Mouse (Mus musculus) erythroblast, embryonic 14.5 days (primary cell): ENCODE results near the gene Plagl1. TPM values are rescaled to one million over a fixed set of nuclear protein-coding genes. Genes with fewer than 3 reads are reported as not detected.

Source experiments
- H3K27me3 ChIP-seq: 2 replicates; pipeline ENCODE4 v1.6.1; 2012; ENCODE audit warnings: inconsistent platforms; ENCODE audit not compliant: control insufficient read depth
- H3K36me3 ChIP-seq: 2 replicates; pipeline ENCODE4 v1.6.1; 2012; ENCODE audit warnings: mild to moderate bottlenecking, inconsistent platforms; ENCODE audit not compliant: control insufficient read depth
- H3K4me1 ChIP-seq: 2 replicates; pipeline ENCODE4 v1.6.1; 2012; ENCODE audit warnings: inconsistent platforms; ENCODE audit not compliant: control insufficient read depth
- H3K4me3 ChIP-seq: replicated peaks from 2 replicates; pipeline ENCODE3; 2012; ENCODE audit warnings: moderate library complexity, mild to moderate bottlenecking, inconsistent platforms
- H3K9me3 ChIP-seq: 2 replicates; pipeline ENCODE4 v1.6.1; 2012; ENCODE audit warnings: low read length, inconsistent platforms, mixed read lengths; ENCODE audit not compliant: control insufficient read depth
- GATA1 ChIP-seq: IDR thresholded peaks from 2 replicates; pipeline ENCODE4 v1.6.1; 2012; ENCODE audit warnings: low read length, inconsistent platforms, mixed read lengths
- TAL1 ChIP-seq: IDR thresholded peaks from 3 replicates; pipeline ENCODE4 v1.6.1; 2012; ENCODE audit warnings: low read length, inconsistent platforms, mixed read lengths
- polyA plus RNA-seq: library from polyadenylated mRNA; stranded (reverse); fragments of >175 nt; gene quantifications from 2 replicates; pipeline ENCODE4 v1.2.3, GENCODE M21; 2012

Gene Plagl1
- polyA plus RNA-seq, 1 experiment = 0.02 TPM

DNA sequence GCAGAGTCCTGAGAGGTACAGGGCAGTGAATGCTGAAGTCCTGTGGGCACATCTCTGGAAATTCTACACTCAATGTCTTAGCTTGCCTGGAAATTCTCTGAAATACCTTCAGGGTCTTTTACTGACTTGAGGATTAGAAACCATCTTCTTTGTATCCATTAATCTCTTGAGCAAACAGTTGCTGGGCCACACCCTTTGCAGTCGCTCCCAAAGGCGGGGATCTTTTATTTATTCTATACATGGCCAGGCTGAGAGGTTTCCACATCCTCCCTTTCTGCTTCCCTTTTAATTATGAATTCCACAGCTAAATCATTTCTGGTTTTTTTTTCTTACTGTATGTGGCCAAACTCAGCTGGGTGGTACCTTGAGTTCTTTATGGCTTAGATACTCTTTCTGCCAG lies 80.1 kb downstream of the Plagl1 start:
- Histone ChIP-seq H3K27me3 (no peaks in the 10 kb centered on the region), H3K4me1 (no peaks in the 10 kb centered on the region), H3K36me3 (no peaks in the 10 kb centered on the region), H3K9me3 (no peaks in the 10 kb centered on the region), H3K4me3 (no peak overlapping the region)
- TF ChIP-seq TAL1 (no peak), GATA1 (no peak)

DNA sequence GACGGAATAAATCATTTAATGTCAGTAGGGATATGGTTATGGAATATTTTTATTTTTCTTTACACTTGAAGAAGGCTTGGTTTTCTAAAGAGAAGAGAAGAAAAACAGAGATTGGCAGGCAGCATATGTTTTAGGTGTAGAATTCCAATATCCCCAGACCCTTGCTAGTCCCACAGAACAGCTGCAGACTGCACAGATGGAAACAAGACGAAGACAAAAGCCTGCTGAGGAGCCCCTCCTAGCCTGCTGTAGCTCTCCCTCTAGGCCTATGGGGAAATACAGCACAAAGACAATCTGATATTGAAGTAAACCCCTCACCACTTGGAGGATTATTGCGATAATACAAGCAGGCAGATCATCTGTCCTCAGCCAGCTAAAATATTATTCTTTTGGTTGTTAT lies 90.1 kb downstream of the Plagl1 start:
- no peaks in the 10 kb centered on the region for H3K4me1 ChIP-seq
- no peaks in the 10 kb centered on the region for H3K27me3 ChIP-seq
- no peaks in the 10 kb centered on the region for H3K9me3 ChIP-seq
- H3K36me3 ChIP-seq = no peaks in the 10 kb centered on the region
- TF ChIP-seq TAL1 (no peak), GATA1 (no peak)
- H3K4me3 ChIP-seq = no peak overlapping the region

DNA sequence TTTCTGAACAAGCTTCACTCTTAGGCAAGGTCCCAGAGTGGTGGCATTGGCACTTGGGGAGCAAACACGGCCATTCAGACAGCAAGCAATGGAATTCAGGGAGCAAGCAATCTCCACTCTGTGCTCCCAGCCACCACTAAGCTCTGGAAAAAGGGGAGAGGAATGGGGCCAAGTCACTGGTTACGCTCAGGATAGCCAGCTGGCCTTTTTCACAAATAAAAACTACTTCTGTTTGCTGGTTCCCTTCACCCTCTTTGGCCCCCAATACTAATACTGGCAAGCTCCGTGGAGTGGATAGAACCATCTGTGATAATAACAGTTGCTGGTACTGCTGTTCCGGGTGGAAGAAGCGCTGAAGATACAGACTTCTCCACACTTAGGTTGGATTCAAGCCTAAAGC lies 91.0 kb downstream of the Plagl1 start:
- Histone ChIP-seq H3K36me3 (no peaks in the 10 kb centered on the region), H3K4me1 (no peaks in the 10 kb centered on the region), H3K27me3 (no peaks in the 10 kb centered on the region), H3K4me3 (no peak overlapping the region), H3K9me3 (no peaks in the 10 kb centered on the region)
- TF ChIP-seq GATA1 (no peak), TAL1 (no peak)

DNA sequence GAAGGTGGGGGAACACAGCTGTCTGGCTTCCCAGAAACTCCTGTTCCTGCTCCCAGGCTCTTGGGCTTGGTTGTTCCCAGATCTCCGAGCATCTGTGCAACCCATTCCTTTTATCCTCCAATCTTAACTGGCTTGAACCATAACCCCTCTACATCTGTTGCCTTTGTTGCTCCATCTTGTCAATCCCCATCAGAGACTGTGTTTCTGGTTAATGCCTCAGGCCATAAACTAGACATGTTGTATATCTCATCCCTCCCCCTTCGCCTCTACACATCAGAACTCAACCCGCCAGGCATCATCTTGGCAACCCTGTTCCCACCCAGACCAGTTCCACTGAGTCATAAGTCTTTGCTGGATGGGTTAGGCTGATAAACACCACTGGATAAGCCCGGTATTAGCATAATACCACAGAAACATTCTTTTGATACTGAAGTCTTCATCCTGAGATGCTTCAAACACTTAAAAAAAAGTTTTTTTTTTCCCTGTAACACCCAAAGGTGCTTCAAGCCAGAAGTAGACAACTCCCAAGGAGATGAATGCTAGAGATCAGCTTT lies 92.6 kb downstream of the Plagl1 start:
- Histone ChIP-seq H3K27me3 (no peaks in the 10 kb centered on the region), H3K4me1 (no peaks in the 10 kb centered on the region), H3K36me3 (no peaks in the 10 kb centered on the region), H3K4me3 (no peak overlapping the region), H3K9me3 (no peaks in the 10 kb centered on the region)
- TF ChIP-seq GATA1 = no peak
- TF ChIP-seq TAL1 = no peak

DNA sequence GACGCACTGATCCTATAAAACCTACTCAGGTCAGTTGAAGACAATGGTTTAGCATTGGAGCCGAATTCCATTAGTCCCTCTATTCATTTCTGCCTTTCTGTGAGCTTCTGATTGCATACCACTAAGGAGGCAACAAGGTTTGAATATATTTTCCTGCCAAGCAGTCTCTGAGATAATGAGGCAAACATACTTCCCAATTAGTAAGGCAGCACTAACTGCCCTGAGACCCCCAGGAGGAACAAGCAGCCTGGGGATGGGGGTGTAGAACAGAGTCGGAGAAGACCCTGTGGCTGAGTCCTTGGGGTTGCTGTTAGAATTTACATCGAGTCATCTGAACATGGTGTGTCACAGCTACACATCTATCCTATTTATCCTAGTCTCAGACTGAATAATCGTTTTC lies 95.1 kb downstream of the Plagl1 start:
- TF ChIP-seq TAL1 (no peak), GATA1 (no peak)
- Histone ChIP-seq H3K9me3 (no peaks in the 10 kb centered on the region), H3K4me3 (no peak overlapping the region), H3K4me1 (no peaks in the 10 kb centered on the region), H3K36me3 (no peaks in the 10 kb centered on the region), H3K27me3 (no peaks in the 10 kb centered on the region)

DNA sequence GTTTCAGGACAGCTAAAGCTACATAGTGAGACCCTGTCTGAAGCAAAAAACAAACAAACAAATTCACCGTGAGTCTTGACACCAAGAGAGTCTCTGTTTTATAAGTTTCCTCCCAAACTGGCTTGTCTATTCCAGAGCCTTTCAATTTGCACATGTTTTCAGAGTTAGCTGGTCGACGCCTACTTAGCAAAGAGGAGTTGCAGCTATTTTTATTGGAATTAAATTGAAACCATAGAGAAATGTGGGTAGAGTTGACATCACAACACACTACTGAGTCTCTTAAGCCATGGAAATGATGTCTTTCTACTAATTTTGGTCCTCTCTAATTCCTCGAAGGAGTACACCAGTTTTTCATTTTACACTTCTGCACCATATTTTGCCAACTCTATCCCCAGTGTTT lies 100.6 kb downstream of the Plagl1 start:
- H3K4me1 ChIP-seq = peaks cover 1% of the 10 kb centered on the region; the same call in 1 of the 2 replicates
- no peak overlapping the region for H3K4me3 ChIP-seq
- no peaks in the 10 kb centered on the region for H3K36me3 ChIP-seq
- TF ChIP-seq GATA1 (no peak), TAL1 (no peak)
- H3K9me3 ChIP-seq = no peaks in the 10 kb centered on the region
- H3K27me3 ChIP-seq = no peaks in the 10 kb centered on the region

DNA sequence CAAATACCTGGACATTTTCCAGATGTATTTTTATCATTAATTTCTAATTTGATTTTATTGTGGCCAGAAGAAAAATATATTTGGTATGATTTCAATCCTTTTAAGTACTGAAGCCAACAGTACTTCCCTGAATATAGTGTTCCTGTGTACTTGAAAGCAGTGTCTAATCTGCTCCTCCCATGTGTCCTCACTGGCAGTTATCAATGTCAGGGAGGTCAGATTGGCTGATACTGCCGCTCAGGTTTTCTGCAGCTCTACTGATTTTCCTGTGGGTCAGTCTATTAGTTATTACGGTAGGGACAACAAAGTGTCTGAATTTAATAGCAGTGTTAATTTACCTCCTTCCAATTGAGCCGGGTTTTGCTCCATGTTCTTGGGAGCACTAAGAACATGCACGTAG lies 101.7 kb downstream of the Plagl1 start:
- Histone ChIP-seq H3K27me3 (no peaks in the 10 kb centered on the region), H3K9me3 (no peaks in the 10 kb centered on the region), H3K4me3 (no peak overlapping the region), H3K36me3 (no peaks in the 10 kb centered on the region), H3K4me1 (peaks cover 1% of the 10 kb centered on the region; the same call in 1 of the 2 replicates)
- no peak for TF ChIP-seq GATA1
- TF ChIP-seq TAL1 = no peak

DNA sequence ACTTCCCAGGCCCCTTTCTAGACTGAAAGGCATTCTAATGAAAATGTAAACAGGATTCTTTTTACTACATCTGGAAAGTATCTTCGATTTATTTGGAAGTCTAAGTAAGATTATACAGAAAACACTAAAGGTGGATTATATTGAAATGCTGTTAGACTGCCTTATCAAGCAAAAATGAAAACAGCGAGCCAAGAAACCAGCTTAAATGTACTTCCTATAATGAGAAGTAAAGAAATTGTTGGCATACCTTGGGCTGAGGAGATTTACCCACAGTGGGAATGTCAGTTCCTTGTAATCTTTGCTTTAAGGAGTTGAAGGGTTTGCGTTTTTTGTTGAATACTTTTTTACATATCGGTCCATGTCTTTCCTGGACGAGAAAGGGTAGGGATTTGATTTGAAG lies 108.2 kb downstream of the Plagl1 start:
- no peaks in the 10 kb centered on the region for H3K9me3 ChIP-seq
- H3K4me1 ChIP-seq = no peaks in the 10 kb centered on the region
- no peaks in the 10 kb centered on the region for H3K36me3 ChIP-seq
- no peaks in the 10 kb centered on the region for H3K27me3 ChIP-seq
- TF ChIP-seq GATA1 (no peak), TAL1 (no peak)
- no peak overlapping the region for H3K4me3 ChIP-seq

DNA sequence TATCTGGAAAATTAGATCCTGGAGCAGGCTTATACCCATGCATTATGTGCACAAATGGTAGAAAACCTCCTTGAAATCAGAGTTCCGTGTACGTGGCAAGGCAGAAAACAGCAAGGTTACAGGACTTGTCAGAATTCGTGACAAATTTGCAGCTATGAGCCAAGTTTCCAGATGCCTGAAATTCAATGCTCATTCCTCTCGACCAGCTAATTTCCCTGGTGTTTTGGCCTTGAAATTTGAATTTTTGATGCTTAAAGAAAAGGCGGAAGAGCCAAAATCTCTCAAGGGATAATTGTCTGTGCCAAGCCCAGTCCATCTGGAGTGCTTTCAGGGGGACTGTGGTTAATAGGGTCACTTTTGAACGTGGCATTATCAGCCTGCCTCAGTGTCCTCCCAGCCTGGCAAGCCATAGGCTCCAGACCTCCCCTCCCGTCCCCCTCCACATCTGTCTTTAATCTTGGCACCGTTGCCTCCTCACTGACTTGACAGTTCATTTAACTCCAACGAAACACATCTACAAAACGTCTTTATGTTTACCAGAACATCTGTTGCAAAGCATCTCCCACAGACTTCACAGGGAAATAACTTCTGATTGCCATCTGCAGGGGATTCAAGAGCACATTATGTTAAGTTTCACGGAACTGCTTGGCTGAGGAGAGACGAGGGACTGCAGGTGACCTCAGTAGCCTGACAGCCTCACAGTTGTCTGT lies 110.6 kb downstream of the Plagl1 start:
- no peak for TF ChIP-seq GATA1
- no peak for TF ChIP-seq TAL1
- Histone ChIP-seq H3K36me3 (peaks cover 5% of the 10 kb centered on the region), H3K9me3 (no peaks in the 10 kb centered on the region), H3K4me1 (no peaks in the 10 kb centered on the region), H3K4me3 (no peak overlapping the region), H3K27me3 (no peaks in the 10 kb centered on the region)
